Mouse (Mus musculus): ENCODE results near the gene Clpsl2. TPM values are rescaled to one million over a fixed set of nuclear protein-coding genes. Genes with fewer than 3 reads are reported as not detected.
"Not testable (repeated sequence)": the region's sequence is repeated elsewhere in the genome, so short reads cannot be mapped to it uniquely, and the experiment has no call there.

Gene Clpsl2
- total and polyA plus RNA-seq, 3 experiments: not detected

GRCm38 (mm10) chr17:28521071-28521726 is 28.0 kb upstream of the Clpsl2 start:
- DNase-seq: no peak

GRCm38 (mm10) chr17:28521920-28522319 is 27.3 kb upstream of the Clpsl2 start:
- DNase-seq: no peak

GRCm38 (mm10) chr17:28522623-28523354 is 26.4 kb upstream of the Clpsl2 start:
- peak; percentile 94 for DNase-seq

- DNase-seq: no peak
Observed at GRCm38 (mm10) chr17:28523355-28524008, 25.7 kb upstream of the Clpsl2 start.

GRCm38 (mm10) chr17:28524009-28524695 is 25.1 kb upstream of the Clpsl2 start:
- no peak for DNase-seq

GRCm38 (mm10) chr17:28524831-28525430 is 24.3 kb upstream of the Clpsl2 start:
- DNase-seq: no peak

GRCm38 (mm10) chr17:28527184-28528042 is 21.8 kb upstream of the Clpsl2 start:
- DNase-seq: peak; percentile 39

- DNase-seq: peak; percentile 88
Observed at GRCm38 (mm10) chr17:28528043-28528351, 21.2 kb upstream of the Clpsl2 start.

- DNase-seq: no peak
Observed at GRCm38 (mm10) chr17:28529116-28529515, 20.1 kb upstream of the Clpsl2 start.

- DNase-seq: no peak
Observed at GRCm38 (mm10) chr17:28530506-28530905, 18.7 kb upstream of the Clpsl2 start, which contains the start of gene Armc12. Armc12 (plus strand) TSS chr17:28530806.

- no peak for DNase-seq
Observed at GRCm38 (mm10) chr17:28531946-28532345, 17.3 kb upstream of the Clpsl2 start.

- DNase-seq: no peak
Observed at GRCm38 (mm10) chr17:28532557-28532956, 16.7 kb upstream of the Clpsl2 start.

- no peak for DNase-seq
Observed at GRCm38 (mm10) chr17:28533327-28533726, 15.9 kb upstream of the Clpsl2 start.

GRCm38 (mm10) chr17:28537881-28538280 is 11.3 kb upstream of the Clpsl2 start:
- no peak for DNase-seq

- DNase-seq: no peak
Observed at GRCm38 (mm10) chr17:28546925-28547324, 2.3 kb upstream of the Clpsl2 start.

GRCm38 (mm10) chr17:28548550-28548949 is 661 bp upstream of the Clpsl2 start:
- DNase-seq: no peak

- peak; percentile 74 for DNase-seq
Observed at GRCm38 (mm10) chr17:28553040-28553793, 4.0 kb downstream of the Clpsl2 start.

GRCm38 (mm10) chr17:28554021-28554420 is 4.8 kb downstream of the Clpsl2 start:
- not testable (repeated sequence) for DNase-seq

GRCm38 (mm10) chr17:28556635-28557396 is 7.6 kb downstream of the Clpsl2 start:
- no peak for DNase-seq

- no peak for DNase-seq
Observed at GRCm38 (mm10) chr17:28557772-28558171, 8.6 kb downstream of the Clpsl2 start.

Measured in adrenal gland, adult 2 months (tissue).